Mouse (Mus musculus) myocyte (in vitro differentiated cells): ENCODE results near the gene Nacc1.
"Not testable (repeated sequence)": the region's sequence is repeated elsewhere in the genome, so short reads cannot be mapped to it uniquely, and the experiment has no call there.

Source experiments
- POLR2A ChIP-seq: IDR thresholded peaks from one replicate; pipeline ENCODE4 v1.6.1; 2011; ENCODE audit warnings: low read depth, mild to moderate bottlenecking, control low read depth, moderate library complexity; ENCODE audit not compliant: insufficient read length
- SRF ChIP-seq: IDR thresholded peaks from one replicate; pipeline ENCODE4 v1.6.1; 2011; ENCODE audit warnings: low read depth; ENCODE audit not compliant: control insufficient read depth, insufficient read length

GRCm38 (mm10) chr8:84623425-84623824, 64.2 kb downstream of the Nacc1 start:
- TF ChIP-seq SRF, POLR2A: not testable (repeated sequence)
